Mouse (Mus musculus): ENCODE data around the gene Aff1.

Aff1 gene

GRCm38 (mm10) chr5:103830886-103831285 lies 138.7 kb downstream of the Aff1 start:
- no peak for DNase-seq (ENCODE audit: low read depth in 1 of 2, low spot score in 2 of 2)

DNA sequence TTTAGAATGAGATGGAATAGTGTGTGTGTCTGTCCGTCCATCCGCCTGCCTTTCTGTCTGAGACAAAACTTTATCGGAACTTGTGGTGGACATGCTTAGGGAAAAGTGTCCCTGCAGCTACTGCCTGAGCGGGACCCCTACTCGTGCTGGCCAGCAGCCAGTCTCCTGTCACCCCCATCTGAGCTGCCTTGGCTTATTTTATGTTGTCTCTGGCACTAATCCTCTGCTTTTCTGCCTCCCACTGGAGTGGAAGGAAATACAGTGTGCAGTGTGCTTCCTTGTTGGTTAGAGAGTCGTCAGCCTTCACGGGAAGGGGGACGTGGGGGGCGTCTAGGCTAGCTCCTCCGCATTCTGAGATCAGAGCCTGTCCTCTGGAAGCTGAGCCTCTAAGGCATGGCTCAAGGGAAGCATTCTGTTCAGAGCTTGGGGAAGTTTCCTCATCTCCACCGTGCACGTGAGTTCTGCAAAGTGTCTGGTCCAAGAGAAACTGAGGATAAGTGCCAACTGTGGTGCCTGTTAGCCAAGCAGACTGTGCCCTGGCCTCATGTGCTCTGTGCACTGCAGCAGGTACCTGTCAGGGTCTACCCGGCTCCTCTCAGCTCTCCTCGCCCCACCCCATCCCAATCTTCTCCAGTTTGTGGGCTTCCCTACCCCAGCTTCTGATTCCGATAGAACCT lies 143.4 kb downstream of the Aff1 start:
- DNase-seq (ENCODE audit: low read depth in 1 of 2, low spot score in 2 of 2) = no peak

DNA sequence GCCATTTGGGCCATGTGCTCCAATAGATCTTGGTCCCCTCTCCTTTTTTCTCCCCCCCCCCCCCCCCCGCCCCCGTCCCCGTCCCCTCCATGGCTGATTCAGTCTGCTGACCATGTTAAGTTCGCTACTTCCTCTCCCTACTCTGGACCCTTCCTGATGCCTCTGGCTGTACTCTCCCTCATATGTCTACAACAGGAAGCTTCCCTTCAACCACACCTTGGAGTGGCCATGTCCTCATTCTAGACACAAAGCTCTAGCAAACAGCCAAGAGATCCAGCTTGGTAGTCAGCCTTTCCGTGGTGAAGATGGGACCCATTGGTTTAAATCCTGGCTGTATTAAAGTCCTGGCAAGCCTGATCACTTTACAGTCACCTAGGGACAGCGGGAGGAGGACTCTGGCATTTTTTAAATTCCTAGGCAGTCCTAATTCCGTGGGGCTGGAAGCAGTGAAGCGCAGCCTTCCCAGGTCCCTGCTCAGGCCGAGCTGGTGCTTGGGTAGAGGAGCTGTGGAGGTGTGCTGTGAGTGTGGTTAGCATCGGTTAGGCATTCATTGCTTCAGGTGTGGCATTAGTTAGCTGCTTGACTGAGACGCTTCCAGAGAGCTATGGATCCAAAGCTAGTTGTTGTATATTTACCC lies 144.1 kb downstream of the Aff1 start:
- no peak for DNase-seq (ENCODE audit: low read depth in 1 of 2, low spot score in 2 of 2)

GRCm38 (mm10) chr5:103838550-103839264 lies 146.5 kb downstream of the Aff1 start:
- DNase-seq (ENCODE audit: low read depth in 1 of 2, low spot score in 2 of 2) = no peak

- DNase-seq (ENCODE audit: low read depth in 1 of 2, low spot score in 2 of 2) = no peak
Observed at GRCm38 (mm10) chr5:103839265-103839626, 147.1 kb downstream of the Aff1 start.

GRCm38 (mm10) chr5:103843938-103844337 lies 151.8 kb downstream of the Aff1 start:
- no peak for DNase-seq (ENCODE audit: low read depth in 1 of 2, low spot score in 2 of 2)

GRCm38 (mm10) chr5:103845418-103846153 lies 153.4 kb downstream of the Aff1 start:
- no peak for DNase-seq (ENCODE audit: low read depth in 1 of 2, low spot score in 2 of 2)

GRCm38 (mm10) chr5:103846154-103846551 lies 154.0 kb downstream of the Aff1 start:
- DNase-seq (ENCODE audit: low read depth in 1 of 2, low spot score in 2 of 2) = no peak

DNA sequence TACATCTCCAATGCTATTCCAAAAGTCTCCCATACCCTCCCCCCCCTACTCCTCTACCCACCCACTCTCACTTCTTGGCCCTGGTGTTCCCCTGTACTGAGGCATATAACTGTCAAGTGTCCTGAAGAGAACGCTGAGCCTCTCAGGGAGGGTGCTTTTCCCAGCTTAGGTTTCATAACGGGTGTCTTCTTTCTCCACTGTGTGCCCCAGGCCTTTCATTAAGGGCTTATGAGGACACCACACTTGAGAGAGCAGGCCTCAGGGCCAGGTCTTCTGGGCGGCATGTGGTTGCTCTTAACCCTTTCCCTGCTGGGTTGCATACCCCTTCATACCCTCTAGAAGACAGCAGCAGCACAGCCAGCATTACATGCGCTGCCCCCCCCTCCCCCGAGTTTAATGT lies 154.4 kb downstream of the Aff1 start:
- no peak for DNase-seq (ENCODE audit: low read depth in 1 of 2, low spot score in 2 of 2)

- no peak for DNase-seq (ENCODE audit: low read depth in 1 of 2, low spot score in 2 of 2)
Observed at GRCm38 (mm10) chr5:103848546-103848945, 156.4 kb downstream of the Aff1 start.

DNA sequence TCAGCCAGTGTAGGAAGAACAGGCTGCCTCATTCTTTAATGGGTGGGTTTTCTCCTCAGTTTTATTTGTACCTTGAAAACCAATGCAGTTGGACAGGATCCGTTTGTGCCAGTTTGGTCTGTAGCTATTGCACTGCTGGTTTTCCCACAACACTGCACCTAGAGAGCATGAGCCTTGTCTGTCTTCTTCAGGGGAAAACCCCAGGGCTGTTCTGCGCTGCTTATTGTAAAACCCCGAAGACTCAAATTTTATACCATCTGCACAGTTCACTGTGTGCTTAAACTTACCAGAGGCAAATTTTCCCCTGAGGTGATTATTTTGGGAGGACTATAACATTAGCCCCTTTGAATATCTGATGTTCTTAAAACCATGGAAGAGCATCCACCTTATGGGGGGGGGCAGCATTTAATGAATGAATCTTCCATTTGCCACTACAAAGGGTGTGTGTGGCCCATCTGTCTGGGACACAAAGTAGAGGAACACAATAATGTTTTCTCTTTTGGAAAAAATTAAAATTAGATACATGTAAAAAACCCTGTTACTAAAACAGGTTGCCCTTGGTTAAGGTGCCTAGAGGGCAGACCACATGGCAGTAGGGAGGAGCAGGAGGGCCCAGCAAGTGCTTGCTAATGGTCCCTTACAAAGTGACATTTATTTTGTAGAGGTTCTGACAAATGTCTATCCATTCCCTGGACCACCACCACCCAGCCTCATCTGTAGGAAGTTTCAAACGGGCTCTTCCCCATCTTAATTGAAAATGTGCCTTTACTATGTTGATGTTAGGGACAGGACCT lies 160.8 kb downstream of the Aff1 start:
- DNase-seq (ENCODE audit: low read depth in 1 of 2, low spot score in 2 of 2) = no peak

DNA sequence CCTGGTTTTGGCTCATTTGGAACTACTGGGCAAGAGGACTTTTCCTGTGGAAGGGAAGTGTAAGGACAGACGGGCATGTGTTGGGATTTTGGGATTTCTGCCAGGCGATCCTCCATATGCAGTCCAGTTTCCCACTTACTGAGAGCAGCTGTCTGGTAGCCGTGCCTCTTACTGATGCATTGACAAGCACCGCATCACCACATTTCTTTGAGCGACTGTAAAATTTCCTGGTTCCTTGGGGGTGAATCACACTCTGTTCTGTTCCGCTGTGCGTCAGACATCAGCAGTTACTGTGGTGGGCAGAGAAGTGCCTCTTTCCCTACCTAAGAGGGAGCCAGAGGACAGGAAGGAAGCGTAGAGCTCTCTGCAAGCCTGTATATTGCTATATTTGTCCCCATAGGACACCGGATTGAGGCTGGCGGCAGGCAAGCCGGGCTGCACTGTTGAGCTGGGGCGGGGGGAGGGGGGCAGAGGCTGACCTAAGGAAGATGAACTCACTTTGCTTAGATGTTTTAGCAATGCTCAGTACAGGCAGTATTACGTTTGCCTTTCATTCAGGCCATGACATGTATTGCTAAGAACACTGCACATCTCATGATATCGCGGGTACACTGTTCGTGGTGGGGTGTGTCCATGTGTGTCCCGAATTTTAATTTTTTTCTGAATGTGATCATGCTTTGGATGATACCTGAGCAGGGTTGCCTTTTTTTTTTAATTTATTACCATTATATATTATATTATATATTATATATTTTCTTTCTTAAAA lies 162.1 kb downstream of the Aff1 start:
- DNase-seq (ENCODE audit: low read depth in 1 of 2, low spot score in 2 of 2) = no peak

DNA sequence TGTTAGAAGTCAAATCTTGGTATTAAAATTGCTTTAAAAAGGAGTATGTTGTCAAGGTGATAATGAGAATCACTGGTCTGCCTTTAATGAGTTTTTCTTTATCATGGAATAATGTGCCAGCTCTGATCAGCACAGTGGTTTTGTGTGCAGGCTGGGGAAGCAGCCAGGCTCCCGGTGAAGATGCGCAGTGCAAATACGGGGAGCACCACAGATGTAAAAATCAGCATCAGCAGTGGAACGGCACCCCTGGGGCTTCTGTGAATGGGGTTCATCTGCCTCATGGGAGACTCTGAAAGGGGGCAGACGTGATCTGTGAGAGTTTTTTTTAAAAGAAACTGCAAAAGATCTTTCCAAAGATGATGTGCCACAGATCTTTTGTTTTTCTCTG lies 162.6 kb downstream of the Aff1 start:
- DNase-seq (ENCODE audit: low read depth in 1 of 2, low spot score in 2 of 2) = no peak

- no peak for DNase-seq (ENCODE audit: low read depth in 1 of 2, low spot score in 2 of 2)
Observed at GRCm38 (mm10) chr5:103855483-103856211, 163.5 kb downstream of the Aff1 start.

- DNase-seq (ENCODE audit: low read depth in 1 of 2, low spot score in 2 of 2) = no peak
Observed at GRCm38 (mm10) chr5:103856286-103857009, 164.3 kb downstream of the Aff1 start.

GRCm38 (mm10) chr5:103857151-103857550 lies 165.0 kb downstream of the Aff1 start:
- no peak for DNase-seq (ENCODE audit: low read depth in 1 of 2, low spot score in 2 of 2)

DNA sequence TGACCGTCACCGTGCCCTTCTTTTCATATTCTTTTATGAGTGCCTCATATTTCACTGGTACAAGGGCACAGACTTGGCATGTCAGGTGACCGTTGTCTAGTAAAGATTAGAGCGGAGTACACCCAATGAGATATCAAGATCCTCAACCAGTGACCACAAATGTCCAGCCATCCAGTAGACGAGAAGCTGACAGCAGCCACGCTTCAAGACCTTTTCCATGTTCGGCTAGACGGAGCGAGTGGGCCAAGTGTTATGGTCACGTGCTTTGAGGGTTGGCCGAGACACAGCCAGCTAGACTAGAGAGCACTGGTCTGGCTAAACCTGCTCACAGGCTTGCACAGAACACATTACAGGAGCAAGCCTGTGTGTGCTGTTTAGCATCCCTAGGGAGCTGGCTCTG lies 168.4 kb downstream of the Aff1 start:
- DNase-seq (ENCODE audit: low read depth in 1 of 2, low spot score in 2 of 2) = no peak

DNA sequence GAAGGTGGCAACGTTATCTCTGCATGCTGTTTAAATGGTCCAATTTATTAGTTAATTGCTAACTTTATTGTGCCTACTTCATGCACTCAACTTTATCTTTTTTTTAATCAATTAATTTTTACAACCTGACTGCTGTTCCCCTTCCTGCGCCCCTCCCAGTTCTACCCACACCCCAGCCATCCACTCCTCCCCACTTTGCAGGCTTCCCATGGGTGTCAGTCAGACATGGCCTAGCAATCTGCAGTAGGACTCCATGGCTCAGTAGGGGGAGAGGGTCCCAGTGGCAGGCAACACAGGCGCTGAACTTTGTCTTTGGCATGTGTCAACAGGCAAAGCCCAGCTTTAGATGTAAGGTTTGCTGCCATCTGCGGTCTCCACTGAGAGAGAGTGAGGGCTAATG lies 171.6 kb downstream of the Aff1 start:
- DNase-seq (ENCODE audit: low read depth in 1 of 2, low spot score in 2 of 2) = no peak

- no peak for DNase-seq (ENCODE audit: low read depth in 1 of 2, low spot score in 2 of 2)
Observed at GRCm38 (mm10) chr5:103889766-103890165, 197.6 kb downstream of the Aff1 start.
